In the genomic region with DNA sequence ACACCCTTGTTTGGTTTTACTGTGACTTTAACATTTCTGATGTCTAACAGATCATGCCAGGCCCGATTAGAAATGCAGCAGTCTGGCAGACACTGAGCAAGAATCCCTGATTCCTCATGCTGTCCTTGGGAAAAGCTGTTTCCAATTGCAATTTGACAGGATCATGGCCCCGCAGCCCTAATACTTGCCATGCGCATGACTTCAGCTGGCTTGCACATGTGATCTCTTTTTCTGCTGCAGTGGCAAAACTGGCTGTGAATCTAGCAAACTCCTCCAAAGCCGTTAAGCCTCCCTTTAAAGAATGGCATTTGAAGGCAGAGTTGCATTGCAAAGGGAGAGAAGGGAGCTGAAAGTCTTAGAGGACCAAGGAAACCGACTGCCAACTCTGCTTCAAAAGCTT, we compare ENCODE assay signal across 14 mouse cellular contexts. TPM values are rescaled to one million over a fixed set of nuclear protein-coding genes. Genes with fewer than 3 reads are reported as not detected.
DNase-seq lines count a peak whose midpoint lies in the region; ATAC-seq and TF ChIP-seq lines count a peak whose summit lies in the region.
"Had no signal": no experiment of that assay in that cellular context is flagged by ENCODE, and none has a peak within 500 bp of the region (broad histone marks: within the 10 kb centered on the region; RNA-seq: fewer than 3 reads in every experiment).

No protein-coding gene starts in this region.

- ATAC-seq in kidney, embryonic 16.5 days (ENCODE audit: low FRiP score, low TSS enrichment) = no peak
- ATAC-seq in liver, embryonic 12.5 days = no peak
- ATAC-seq: forebrain, embryonic 13.5 days had no signal

- H3K4me1 ChIP-seq in kidney, embryonic 16.5 days (ENCODE audit: insufficient read depth, low read length) = peaks cover 7% of the 10 kb centered on the region; the same call in 1 of the 2 replicates
- H3K4me1 ChIP-seq in limb, embryonic 10.5 days = peaks cover 13% of the 10 kb centered on the region
- H3K4me1 ChIP-seq in liver, embryonic 12.5 days = no peaks in the 10 kb centered on the region
- no peaks in the 10 kb centered on the region for H3K4me1 ChIP-seq in thymus, adult 2 months (replicated peaks; ENCODE audit: control insufficient read depth, insufficient read depth, low read length)
- H3K4me1 ChIP-seq: hindbrain, embryonic 13.5 days had no signal

- DNase-seq in kidney, adult 18-20 months = peak; percentile 5
- DNase-seq in right cerebral cortex, postnatal 10 days (ENCODE audit: low spot score in 2 of 2) = peak; percentile 22 to 27
- no peak for DNase-seq in right cerebral cortex, adult 2 months (ENCODE audit: low spot score in 2 of 2)
- peak; percentile 37 for DNase-seq in limb, embryonic 10.5 days (ENCODE audit: low spot score)
- no peak for DNase-seq in thymus, adult 2 months
- DNase-seq: cerebellum, postnatal 14 days; heart, adult 18-20 months; layer of hippocampus, adult 9-11 months; thymus, postnatal 4 days had no signal

- TF ChIP-seq CTCF in thymus, adult 2 months (IDR thresholded peaks at IDR 0.05; ENCODE audit: borderline replicate concordance, control insufficient read depth, extremely low read depth, insufficient read depth, low read length, poor library complexity) = no peak

- H3K36me3 ChIP-seq in kidney, embryonic 16.5 days (ENCODE audit: insufficient read depth, low read length) = no peaks in the 10 kb centered on the region
- H3K36me3 ChIP-seq in limb, embryonic 10.5 days = no peaks in the 10 kb centered on the region
- H3K36me3 ChIP-seq in liver, embryonic 12.5 days = no peaks in the 10 kb centered on the region
- no peaks in the 10 kb centered on the region for H3K36me3 ChIP-seq in thymus, adult 2 months (ENCODE audit: control insufficient read depth, insufficient read depth, low read length)
- H3K36me3 ChIP-seq: hindbrain, embryonic 13.5 days had no signal

- H3K9me3 ChIP-seq in kidney, embryonic 16.5 days (ENCODE audit: low read length) = no peaks in the 10 kb centered on the region
- no peaks in the 10 kb centered on the region for H3K9me3 ChIP-seq in limb, embryonic 10.5 days (replicated peaks)
- no peaks in the 10 kb centered on the region for H3K9me3 ChIP-seq in liver, embryonic 12.5 days (replicated peaks)
- H3K9me3 ChIP-seq: forebrain, embryonic 13.5 days; hindbrain, embryonic 13.5 days had no signal

- H3K4me3 ChIP-seq in kidney, embryonic 16.5 days (ENCODE audit: low read length) = no peak overlapping the region
- no peak overlapping the region for H3K4me3 ChIP-seq in limb, embryonic 10.5 days
- no peak overlapping the region for H3K4me3 ChIP-seq in liver, embryonic 12.5 days
- no peak overlapping the region for H3K4me3 ChIP-seq in thymus, adult 2 months (ENCODE audit: control insufficient read depth, insufficient read depth, low read length)
- H3K4me3 ChIP-seq: forebrain, embryonic 13.5 days; hindbrain, embryonic 13.5 days had no signal

- no peak for TF ChIP-seq POLR2A in thymus, adult 2 months (IDR thresholded peaks at IDR 0.05; ENCODE audit: control insufficient read depth, extremely low read depth, insufficient read depth, low read length, poor library complexity)

- WGBS in kidney, embryonic 16.5 days = 50% methylated on average over 5 of the region's 5 CpGs
- WGBS in limb, embryonic 10.5 days = 33% methylated on average over 5 of the region's 5 CpGs
- WGBS in liver, embryonic 12.5 days (ENCODE audit: insufficient replicate concordance) = 59% methylated on average over 5 of the region's 5 CpGs
- WGBS in thymus, adult 2 months = 89% methylated on average over 5 of the region's 5 CpGs

- no peak overlapping the region for H3K4me2 ChIP-seq in kidney, embryonic 16.5 days (replicated peaks; ENCODE audit: low read depth, low read length)
- H3K4me2 ChIP-seq in liver, embryonic 12.5 days = no peak overlapping the region
- H3K4me2 ChIP-seq: forebrain, embryonic 13.5 days; hindbrain, embryonic 13.5 days; liver, embryonic 11.5 days had no signal

- no peak overlapping the region for H3K27ac ChIP-seq in kidney, embryonic 16.5 days (ENCODE audit: low read length)
- no peak overlapping the region for H3K27ac ChIP-seq in limb, embryonic 10.5 days
- no peak overlapping the region for H3K27ac ChIP-seq in liver, embryonic 12.5 days
- no peak overlapping the region for H3K27ac ChIP-seq in thymus, adult 2 months (ENCODE audit: control insufficient read depth, insufficient read depth, low read length)
- H3K27ac ChIP-seq: forebrain, embryonic 13.5 days; hindbrain, embryonic 13.5 days had no signal

- no peaks in the 10 kb centered on the region for H3K27me3 ChIP-seq in kidney, embryonic 16.5 days (ENCODE audit: insufficient read depth, low read length)
- no peaks in the 10 kb centered on the region for H3K27me3 ChIP-seq in limb, embryonic 10.5 days (ENCODE audit: low read depth, poor library complexity, severe bottlenecking)
- H3K27me3 ChIP-seq in liver, embryonic 12.5 days (replicated peaks) = no peaks in the 10 kb centered on the region
- H3K27me3 ChIP-seq in thymus, adult 2 months (ENCODE audit: control insufficient read depth, insufficient read depth, low read length) = no peaks in the 10 kb centered on the region
- H3K27me3 ChIP-seq: forebrain, embryonic 13.5 days; hindbrain, embryonic 13.5 days had no signal

- H3K9ac ChIP-seq in kidney, embryonic 16.5 days (replicated peaks; ENCODE audit: low read length) = no peak overlapping the region
- H3K9ac ChIP-seq in liver, embryonic 12.5 days = no peak overlapping the region
- H3K9ac ChIP-seq: forebrain, embryonic 13.5 days; hindbrain, embryonic 13.5 days had no signal

RNA-seq across cellular contexts. Expression of a gene that starts 40.7 kb away (rescaled TPM):
- polyA plus RNA-seq in kidney, embryonic 16.5 days (2015; fragmentation: Nextera tagmentation; extraction: Ambion mirVana) = 3.6 and 4.7 TPM in 2 replicates
- 4.4 and 6.7 TPM in 2 replicates for polyA plus RNA-seq in limb, embryonic 10.5 days (2016; fragmentation: Nextera tagmentation; extraction: Ambion mirVana)
- 0.73 and 1.0 TPM in 2 replicates for polyA plus RNA-seq in liver, embryonic 12.5 days (2016; fragmentation: Nextera tagmentation; extraction: Ambion mirVana)
- polyA plus RNA-seq in thymus, adult 2 months (2012; rRNA removed) = 2.4 and 2.8 TPM in 2 replicates

RNA-seq across cellular contexts. Expression of a gene that starts 55.5 kb away (rescaled TPM):
- 1.7 and 2.7 TPM in 2 replicates for polyA plus RNA-seq in kidney, embryonic 16.5 days (2015; fragmentation: Nextera tagmentation; extraction: Ambion mirVana)
- polyA plus RNA-seq in limb, embryonic 10.5 days (2016; fragmentation: Nextera tagmentation; extraction: Ambion mirVana) = 0.85 and 1.3 TPM in 2 replicates
- polyA plus RNA-seq in liver, embryonic 12.5 days (2016; fragmentation: Nextera tagmentation; extraction: Ambion mirVana) = 0.11 and 0.14 TPM in 2 replicates
- 0.78 and 1.2 TPM in 2 replicates for polyA plus RNA-seq in thymus, adult 2 months (2012; rRNA removed)

Comparison
In these comparisons a context has a peak if more than half of its experiments do, and no peak if none do; other contexts are left out.
1. DNase-seq: peak in kidney, adult 18-20 months (single experiment), right cerebral cortex, postnatal 10 days (2 of 2) and limb, embryonic 10.5 days (single experiment); none in right cerebral cortex, adult 2 months (0 of 2) and thymus, adult 2 months (single experiment).